Mouse (Mus musculus) lung, adult 2 months (tissue): Measurements from ENCODE around the gene Hs6st2.

ENCODE experiments used
- CTCF ChIP-seq: fragments of 200-500 bp; IDR thresholded peaks from 2 replicates; pipeline ENCODE4 v1.5.1; 2011; ENCODE audit warnings: mild to moderate bottlenecking, low read length, control low read depth; ENCODE audit not compliant: insufficient read depth
- POLR2A ChIP-seq: fragments of 200-500 bp; IDR thresholded peaks from 2 replicates; pipeline ENCODE4 v1.6.1; 2011; ENCODE audit warnings: low read depth, mild to moderate bottlenecking, control low read depth, low read length, borderline replicate concordance; ENCODE audit errors: extremely low read depth

DNA sequence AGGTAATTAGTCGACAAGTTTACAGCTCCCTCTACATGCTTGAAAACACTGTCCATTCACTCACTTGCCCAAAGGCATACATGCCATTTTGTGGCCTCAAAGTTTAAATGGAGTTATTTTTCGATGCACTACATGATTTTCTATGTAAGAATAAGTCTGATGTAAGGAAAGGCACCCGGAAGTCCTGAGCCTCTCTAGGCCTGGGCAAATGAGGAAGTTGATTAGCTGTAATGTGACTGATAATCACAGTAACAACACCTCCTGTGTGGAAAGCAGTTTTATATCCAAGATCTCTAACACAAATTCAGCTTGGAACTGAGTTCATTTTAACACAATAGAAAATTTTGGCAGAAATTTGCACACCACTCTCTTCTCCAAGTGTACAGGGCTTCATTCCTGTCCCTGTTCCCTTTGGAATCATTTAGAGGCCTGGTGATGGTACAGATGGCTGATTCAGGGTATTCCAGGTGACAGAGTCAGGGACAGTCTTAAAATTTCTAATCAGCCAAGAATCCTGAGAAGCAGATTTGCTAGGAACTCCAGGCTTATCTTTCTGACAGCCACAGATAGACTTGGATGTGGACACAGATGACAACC, 38.9 kb downstream of the Hs6st2 start:
- TF ChIP-seq POLR2A (no peak), CTCF (no peak)
